Mouse (Mus musculus) forebrain, embryonic 14.5 days (tissue): Measurements from ENCODE around the gene Tmem126a. TPM values are rescaled to one million over a fixed set of nuclear protein-coding genes. Genes with fewer than 3 reads are reported as not detected.

Source experiments
- ATAC-seq: fragments of 200-750 bp; cut with Nextera tagmentation; 2 replicates; pipeline ENCODE4 v1.8.0; 2017; ENCODE audit warnings: mild to moderate bottlenecking, moderate library complexity
- DNase-seq: peaks from one replicate; pipeline ENCODE4 v3.0.0-alpha.2; 2015; ENCODE audit warnings: low spot score
- H3K27ac ChIP-seq: fragments of 300-500 bp; sonication (generic); 2 replicates; pipeline ENCODE4 v1.5.1; 2014; ENCODE audit warnings: low read depth, mild to moderate bottlenecking, control low read depth, low read length, moderate library complexity
- H3K27me3 ChIP-seq: fragments of 300-500 bp; sonication (generic); replicated peaks from 2 replicates; pipeline ENCODE4 v1.6.1; 2014; ENCODE audit warnings: low read length, control low read depth, mixed read lengths; ENCODE audit not compliant: control insufficient read depth, insufficient read depth
- H3K36me3 ChIP-seq: fragments of 300-500 bp; sonication (generic); 2 replicates; pipeline ENCODE4 v1.6.1; 2014; ENCODE audit warnings: low read length, control low read depth; ENCODE audit not compliant: control insufficient read depth, insufficient read depth
- H3K4me1 ChIP-seq: fragments of 300-500 bp; sonication (generic); 2 replicates; pipeline ENCODE4 v1.6.1; 2014; ENCODE audit warnings: antibody characterized with exemption, low read length, control low read depth; ENCODE audit not compliant: control insufficient read depth, insufficient read depth
- H3K4me2 ChIP-seq: fragments of 300-500 bp; sonication (generic); 2 replicates; pipeline ENCODE4 v1.6.1; 2014; ENCODE audit warnings: mild to moderate bottlenecking, control low read depth, low read length
- H3K4me3 ChIP-seq: fragments of 300-500 bp; sonication (generic); 2 replicates; pipeline ENCODE4 v1.5.1; 2014; ENCODE audit warnings: low read depth, low read length, control low read depth
- H3K9ac ChIP-seq: fragments of 300-500 bp; sonication (generic); 2 replicates; pipeline ENCODE4 v1.6.1; 2014; ENCODE audit warnings: mild to moderate bottlenecking, low read length, control low read depth, moderate library complexity
- H3K9me3 ChIP-seq: fragments of 300-500 bp; sonication (generic); replicated peaks from 2 replicates; pipeline ENCODE4 v1.6.1; 2016; ENCODE audit warnings: low read length, control low read depth, mixed read lengths; ENCODE audit not compliant: control insufficient read depth
- WGBS: fragments of 180-500 bp; shearing (Covaris S2); extraction: QIAGEN DNeasy Blood & Tissue Kit; methylation state at CpG from one replicate; pipeline ENCODE4 v1.1.7; 2014; 5-methylcytosine and 5-hydroxymethylcytosine counted together
- polyA plus RNA-seq: library from polyadenylated mRNA; unstranded; fragments of >200 nt; fragmentation: Nextera tagmentation; extraction: Ambion mirVana; gene quantifications from 2 replicates; pipeline ENCODE4 v1.2.1, GENCODE M21; 2014

Tmem126a gene
- polyA plus RNA-seq, 1 experiment from 2014 or later: 117 TPM

DNA sequence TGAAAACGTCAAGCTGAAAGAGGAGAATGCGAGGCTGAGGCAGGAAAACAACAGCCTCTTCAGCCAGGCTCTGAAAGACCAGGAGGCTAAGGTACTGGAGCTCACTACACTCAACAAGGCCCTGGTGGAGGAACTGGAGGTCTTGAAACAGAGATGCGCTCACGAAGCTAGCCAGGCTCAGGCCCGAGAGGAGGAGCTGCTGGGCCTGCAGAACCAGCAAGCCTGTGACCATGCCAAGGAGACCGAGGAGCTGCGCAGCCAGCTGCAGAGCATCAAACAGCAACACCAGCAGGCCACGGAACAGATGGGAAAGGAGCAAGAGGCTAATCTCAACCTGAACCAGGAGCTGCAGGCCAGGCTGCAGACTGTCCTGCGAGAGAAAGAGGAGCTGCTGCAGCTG lies 30.0 kb downstream of the Tmem126a start:
- no peaks in the 10 kb centered on the region for H3K4me1 ChIP-seq
- 0 out of 2 replicates have a peak overlapping the region, but pooled peaks have one; percentile 38 for H3K9ac ChIP-seq
- no peak for DNase-seq
- H3K4me2 ChIP-seq: peak overlapping the region; percentile 50
- no peak overlapping the region for H3K27ac ChIP-seq
- ATAC-seq: no peak
- H3K27me3 ChIP-seq: no peaks in the 10 kb centered on the region
- WGBS: 71% methylated on average over 9 of the region's 9 CpGs
- H3K4me3 ChIP-seq: peak overlapping the region; percentile 30
- no peaks in the 10 kb centered on the region for H3K36me3 ChIP-seq
- H3K9me3 ChIP-seq: no peaks in the 10 kb centered on the region

DNA sequence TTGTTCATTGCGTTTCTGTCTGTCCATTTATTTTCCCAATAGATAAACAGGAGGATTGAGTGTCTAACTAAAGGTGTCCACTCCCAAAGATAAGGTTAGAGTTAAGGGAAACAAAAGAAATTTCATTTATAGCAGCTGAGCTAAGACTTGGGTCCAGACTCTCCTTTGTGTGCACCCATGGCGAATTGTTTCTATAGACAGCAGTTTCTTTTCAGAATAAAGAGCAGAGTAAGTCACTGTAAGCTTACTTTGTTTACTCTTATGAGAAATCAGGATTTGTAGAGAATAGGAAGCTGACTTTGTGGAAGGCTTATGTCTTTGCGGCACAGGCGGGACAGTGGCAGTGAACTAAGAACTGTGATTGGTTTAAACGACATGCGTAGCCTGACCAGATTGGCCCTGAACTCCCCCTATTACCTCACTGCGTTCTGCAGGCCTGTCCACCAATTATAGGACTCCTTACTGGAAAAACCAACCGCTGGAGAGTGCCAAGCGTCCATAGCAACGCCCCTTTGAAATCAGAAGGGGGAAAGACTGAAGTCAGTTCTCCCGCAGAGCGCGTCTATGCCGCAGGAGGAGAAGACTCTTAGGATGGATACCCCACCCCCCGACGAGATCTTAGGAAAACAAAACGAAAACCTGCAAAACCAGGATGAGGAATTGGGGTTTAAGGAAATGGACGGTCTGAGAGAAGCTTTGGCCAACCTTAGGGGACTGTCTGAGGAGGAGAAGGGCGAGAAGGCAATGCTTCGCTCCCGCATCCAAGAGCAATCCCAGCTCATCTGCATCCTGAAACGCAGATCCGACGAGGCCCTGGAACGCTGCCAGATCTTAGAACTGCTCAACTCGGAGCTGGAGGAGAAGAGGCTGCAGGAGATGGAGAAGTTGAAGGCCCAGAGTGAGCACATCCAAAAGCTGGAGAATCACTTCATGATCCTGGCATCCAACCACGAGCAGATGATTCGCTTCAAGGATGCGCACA lies 30.7 kb downstream of the Tmem126a start, which contains the start of gene Ccdc89:
Gene Ccdc89 (plus strand): TSS at position 558 of the 982 bp plus-strand sequence.
- ATAC-seq (peak; percentile 100), DNase-seq (peak; percentile 96)
- H3K27me3 ChIP-seq: no peaks in the 10 kb centered on the region
- H3K27ac ChIP-seq: no peak within 1 kb of the TSS
- H3K4me2 ChIP-seq: peak within 1 kb of the TSS; percentile 50
- H3K9me3 ChIP-seq: no peaks in the 10 kb centered on the region
- H3K9ac ChIP-seq: peak within 1 kb of the TSS; percentile 46
- H3K4me1 ChIP-seq: no peaks in the 10 kb centered on the region
- WGBS: 23% methylated on average over 29 of the region's 29 CpGs
- H3K36me3 ChIP-seq: no peaks in the 10 kb centered on the region
- H3K4me3 ChIP-seq: peak within 1 kb of the TSS; percentile 30

DNA sequence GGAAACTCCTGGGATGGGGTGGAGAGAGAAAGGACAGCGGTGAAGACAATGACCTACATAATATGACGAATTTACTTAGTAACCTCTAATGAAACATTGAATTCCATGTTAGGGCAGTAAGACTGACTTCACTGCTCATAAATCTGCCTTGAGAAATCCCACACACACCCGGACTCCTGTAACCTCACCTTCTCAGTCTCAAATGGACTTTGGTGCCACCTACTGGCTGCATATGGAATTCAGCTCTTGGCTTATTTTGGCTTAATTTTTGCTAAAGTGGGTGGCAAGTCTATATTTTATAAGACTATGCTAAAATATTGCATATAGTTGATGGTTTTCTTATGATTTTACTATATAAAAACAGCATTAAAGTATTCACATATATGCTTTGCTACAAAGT lies 47.1 kb downstream of the Tmem126a start:
- WGBS: 44% methylated on average over 3 of the region's 3 CpGs
- H3K4me2 ChIP-seq: no peak overlapping the region
- 0 out of 2 replicates have a peak, but pooled peaks have one; percentile 34 for ATAC-seq
- no peak overlapping the region for H3K27ac ChIP-seq
- peak; percentile 68 for DNase-seq
- no peaks in the 10 kb centered on the region for H3K4me1 ChIP-seq
- no peak overlapping the region for H3K9ac ChIP-seq
- no peaks in the 10 kb centered on the region for H3K27me3 ChIP-seq
- H3K4me3 ChIP-seq: no peak overlapping the region
- no peaks in the 10 kb centered on the region for H3K36me3 ChIP-seq
- no peaks in the 10 kb centered on the region for H3K9me3 ChIP-seq

Other genes with a start within 250 kb of the Tmem126a start
- not detected in 2 replicates for gene Ccdc83, start 191.5 kb downstream of the Tmem126a start, polyA plus RNA-seq
- 1.2 and 1.5 TPM in 2 replicates for gene Sytl2, start 155.0 kb downstream of the Tmem126a start, polyA plus RNA-seq
- 1.8 and 2.0 TPM in 2 replicates for gene Ccdc89, start 30.7 kb downstream of the Tmem126a start, polyA plus RNA-seq
- 32.9 and 34.8 TPM in 2 replicates for gene Crebzf, start 14.5 kb downstream of the Tmem126a start, polyA plus RNA-seq
- gene Tmem126b, start 18.8 kb upstream of the Tmem126a start, polyA plus RNA-seq: 34.5 and 38.3 TPM in 2 replicates
- 17.9 and 25.1 TPM in 2 replicates for gene Dlg2, start 19.4 kb upstream of the Tmem126a start, polyA plus RNA-seq